Mouse (Mus musculus) heart, postnatal 25 days (tissue): ENCODE measurements around the gene Nes. TPM values are rescaled to one million over a fixed set of nuclear protein-coding genes. Genes with fewer than 3 reads are reported as not detected.

ENCODE experiments used
- DNase-seq: peaks from one replicate; pipeline ENCODE4 v3.0.0; 2022; ENCODE audit warnings: low spot score
- intact Hi-C: fragments of 180-260 bp; cut with DNase I; formaldehyde crosslinking; loops from one replicate; pipeline ENCODE4 v1.15.1; 2025
- total RNA-seq, 2 experiments: library from RNA; stranded (reverse); gene quantifications; 2 replicates each; pipeline ENCODE4 v1.2.3; 2021

The Nes gene
- total RNA-seq, 2 experiments from 2014 or later: 20.9 to 25.1 TPM

- intact Hi-C loops: loop anchor here (10.0 kb wide), 1 partner anchor 244 kb away; no protein-coding TSS in a partner anchor
Measured at GRCm38 (mm10) chr3:88000816-88001595, 30.1 kb downstream of the Nes start.

GRCm38 (mm10) chr3:88002291-88002976, 31.6 kb downstream of the Nes start:
- DNase-seq: no peak

More at GRCm38 (mm10) chr3:88000816-88001595, 30.1 kb downstream of the Nes start:
- no peak for DNase-seq

GRCm38 (mm10) chr3:88005822-88006786, 35.2 kb downstream of the Nes start:
- intact Hi-C loops: loop anchor here (10.0 kb wide), 1 partner anchor 239 kb away; no protein-coding TSS in a partner anchor
- no peak for DNase-seq

More at GRCm38 (mm10) chr3:88002291-88002976, 31.6 kb downstream of the Nes start:
- intact Hi-C loops: loop anchor here (10.0 kb wide), 1 partner anchor 242 kb away; no protein-coding TSS in a partner anchor

GRCm38 (mm10) chr3:88010634-88011265, 39.9 kb downstream of the Nes start:
- no peak for DNase-seq
- intact Hi-C loops: loop anchor here (1.0 to 2.0 kb wide), 2 partner anchors 14 to 61 kb away; no protein-coding TSS in a partner anchor

- intact Hi-C loops: no loop called here
- DNase-seq: peak; percentile 78
Measured at GRCm38 (mm10) chr3:88022322-88023191, 51.7 kb downstream of the Nes start.

- intact Hi-C loops: loop anchor here (2.0 kb wide), 1 partner anchor 13 kb away; no protein-coding TSS in a partner anchor
- no peak for DNase-seq
Measured at GRCm38 (mm10) chr3:88023192-88024074, 52.6 kb downstream of the Nes start.

- intact Hi-C loops: loop anchor here (5.0 kb wide), 1 partner anchor 45 kb away; no protein-coding TSS in a partner anchor
- no peak for DNase-seq
Measured at GRCm38 (mm10) chr3:88026823-88027222, 55.9 kb downstream of the Nes start.

GRCm38 (mm10) chr3:88027434-88028186, 56.7 kb downstream of the Nes start, which contains the start of gene Hapln2:
Gene Hapln2 (minus strand): TSS chr3:88027583.
- no peak for DNase-seq
- intact Hi-C loops: loop anchor here (5.0 kb wide), 1 partner anchor 45 kb away; no protein-coding TSS in a partner anchor

Other genes with a start within 250 kb of the Nes start
- under 1 TPM; 0.16 to 0.17 TPM for gene Lrrc71, start 222.5 kb upstream of the Nes start, total RNA-seq
- gene Ntrk1, start 175.9 kb upstream of the Nes start, total RNA-seq: under 1 TPM; 0.17 to 0.18 TPM
- gene Insrr, start 174.1 kb upstream of the Nes start, total RNA-seq: under 1 TPM in 1 of 2 experiments, not detected in 1; 0.08 TPM
- gene Pear1, start 146.8 kb upstream of the Nes start, total RNA-seq: 10 to 100 TPM; 17.9 to 21.7 TPM
- under 1 TPM in 1 of 2 experiments, not detected in 1; 0.08 TPM for gene Sh2d2a, start 124.3 kb upstream of the Nes start, total RNA-seq
- gene Prcc, start 85.5 kb upstream of the Nes start, total RNA-seq: 10 to 100 TPM; 48.3 to 50.7 TPM
- gene Hdgf, start 64.8 kb upstream of the Nes start, total RNA-seq: 100 to 1,000 TPM; 108 to 112 TPM
- gene Mrpl24, start 51.6 kb upstream of the Nes start, total RNA-seq: 10 to 100 TPM; 68.3 to 70.1 TPM
- 10 to 100 TPM; 12.1 to 12.4 TPM for gene Isg20l2, start 40.8 kb upstream of the Nes start, total RNA-seq
- 1 to 10 TPM; 6.0 to 6.1 TPM for gene Rrnad1, start 40.4 kb upstream of the Nes start, total RNA-seq
- not detected for gene Crabp2, start 22.4 kb upstream of the Nes start, total RNA-seq
- under 1 TPM; 0.14 to 0.26 TPM for gene Bcan, start 29.2 kb downstream of the Nes start, total RNA-seq
- not detected for gene Hapln2, start 56.5 kb downstream of the Nes start, total RNA-seq
- 10 to 100 TPM in 1 of 2 experiments, 1 to 10 TPM in 1; 7.8 to 10.2 TPM for gene Gpatch4, start 72.0 kb downstream of the Nes start, total RNA-seq
- 10 to 100 TPM; 64.1 to 71.5 TPM for gene Naxe, start 87.4 kb downstream of the Nes start, total RNA-seq
- not detected for gene Ttc24, start 107.2 kb downstream of the Nes start, total RNA-seq
- 1 to 10 TPM in 1 of 2 experiments, under 1 TPM in 1; 0.75 to 1.0 TPM for gene Iqgap3, start 110.9 kb downstream of the Nes start, total RNA-seq
- 100 to 1,000 TPM; 111 to 122 TPM for gene Mef2d, start 171.3 kb downstream of the Nes start, total RNA-seq